Mouse (Mus musculus) embryonic facial prominence, embryonic 11.5 days (tissue): Measurements from ENCODE around the gene Gm20388. TPM values are rescaled to one million over a fixed set of nuclear protein-coding genes. Genes with fewer than 3 reads are reported as not detected.

ENCODE experiments used
- ATAC-seq: fragments of 200-750 bp; cut with Nextera tagmentation; replicated peaks from 2 replicates; pipeline ENCODE4 v1.8.0; 2017; ENCODE audit warnings: low read depth; ENCODE audit not compliant: insufficient number of reproducible peaks, low FRiP score, low TSS enrichment
- DNase-seq: peaks from one replicate; pipeline ENCODE4 v3.0.0-alpha.2; 2015; ENCODE audit warnings: low spot score
- H3K27ac ChIP-seq: fragments of 300-500 bp; sonication (generic); replicated peaks from 2 replicates; pipeline ENCODE4 v1.5.1; 2014; ENCODE audit warnings: mild to moderate bottlenecking, low read depth, low read length, control low read depth
- H3K27me3 ChIP-seq: fragments of 300-500 bp; sonication (generic); 2 replicates; pipeline ENCODE4 v1.6.1; 2014; ENCODE audit warnings: mild to moderate bottlenecking, low read length, moderate library complexity, mixed read lengths; ENCODE audit not compliant: control insufficient read depth, insufficient read depth
- H3K36me3 ChIP-seq: fragments of 300-500 bp; sonication (generic); replicated peaks from 2 replicates; pipeline ENCODE4 v1.6.1; 2014; ENCODE audit warnings: low read depth, mild to moderate bottlenecking, low read length, moderate library complexity, mixed read lengths; ENCODE audit not compliant: control insufficient read depth, insufficient read depth
- H3K4me1 ChIP-seq: fragments of 300-500 bp; sonication (generic); 2 replicates; pipeline ENCODE4 v1.6.1; 2014; ENCODE audit warnings: low read length, mixed read lengths; ENCODE audit not compliant: control insufficient read depth, insufficient read depth
- H3K4me2 ChIP-seq: fragments of 300-500 bp; sonication (generic); 2 replicates; pipeline ENCODE4 v1.6.1; 2014; ENCODE audit warnings: low read depth, mild to moderate bottlenecking, control low read depth, low read length, moderate library complexity
- H3K4me3 ChIP-seq: fragments of 300-500 bp; sonication (generic); 2 replicates; pipeline ENCODE4 v1.5.1; 2014; ENCODE audit warnings: low read depth, low read length, control low read depth
- H3K9ac ChIP-seq: fragments of 300-500 bp; sonication (generic); replicated peaks from 2 replicates; pipeline ENCODE4 v1.6.1; 2014; ENCODE audit warnings: mild to moderate bottlenecking, control low read depth, low read length
- H3K9me3 ChIP-seq: fragments of 300-500 bp; sonication (generic); replicated peaks from 2 replicates; pipeline ENCODE4 v1.6.1; 2016; ENCODE audit warnings: mild to moderate bottlenecking, low read length, inconsistent platforms, mixed read lengths; ENCODE audit not compliant: control insufficient read depth
- WGBS: fragments of 180-500 bp; shearing (Covaris S2); extraction: QIAGEN DNeasy Blood & Tissue Kit; methylation state at CpG from one replicate; pipeline ENCODE4 v1.1.7; 2014; 5-methylcytosine and 5-hydroxymethylcytosine counted together
- polyA plus RNA-seq: library from polyadenylated mRNA; unstranded; fragments of >200 nt; fragmentation: Nextera tagmentation; extraction: Ambion mirVana; gene quantifications from 2 replicates; pipeline ENCODE4 v1.2.1, GENCODE M21; 2014

The Gm20388 gene
- polyA plus RNA-seq, 1 experiment from 2014 or later: 3.1 TPM

DNA sequence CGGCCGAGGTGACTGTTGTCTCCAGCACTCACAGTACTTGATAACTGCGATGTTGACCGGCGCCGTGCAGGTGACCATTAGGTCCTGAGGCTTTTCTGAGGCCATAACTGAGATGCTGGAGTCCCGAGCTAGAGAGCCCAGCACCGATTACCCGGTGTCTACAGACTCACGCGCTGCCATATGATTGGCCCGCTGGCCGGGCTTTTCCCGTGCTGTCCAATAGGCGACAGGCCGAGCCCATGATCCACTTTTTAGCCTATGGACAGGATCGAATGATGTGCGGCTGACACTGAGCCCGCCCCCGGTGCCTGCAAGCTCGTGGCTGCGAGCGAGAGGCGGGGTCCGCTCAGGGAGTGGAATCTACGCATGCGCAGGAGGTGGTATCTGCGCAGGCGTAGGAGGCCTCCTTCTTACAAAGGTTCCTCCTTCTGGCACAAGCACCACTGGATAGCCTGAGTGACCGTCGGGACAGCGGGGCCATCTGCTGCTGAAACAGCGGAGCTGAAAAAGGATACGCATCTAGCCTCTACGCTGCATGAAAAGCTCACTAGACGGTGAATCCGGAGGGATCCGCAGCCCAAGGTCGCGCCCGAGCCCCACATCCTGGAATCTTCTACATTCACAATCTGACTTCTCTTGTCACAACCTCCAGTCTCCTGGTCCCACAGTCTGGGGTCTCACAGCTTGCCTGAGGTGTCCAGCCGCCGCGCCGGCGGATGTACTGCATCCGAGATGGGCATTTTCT is 2532.8 kb downstream of the Gm20388 start, which contains the start of gene Mvd:
TSS of gene Mvd (minus strand) at position 161 of the 745 bp plus-strand sequence.
- under 1% methylated on average over 47 of the region's 47 CpGs for WGBS
- peak within 1 kb of the TSS; percentile 87 for H3K9ac ChIP-seq
- peak within 1 kb of the TSS; percentile 69 for H3K4me3 ChIP-seq
- H3K4me1 ChIP-seq: no peaks in the 10 kb centered on the region
- H3K36me3 ChIP-seq: no peaks in the 10 kb centered on the region
- ATAC-seq: peak; percentile 96
- H3K27ac ChIP-seq: peak within 1 kb of the TSS; percentile 79
- peak; percentile 99 for DNase-seq
- H3K4me2 ChIP-seq: peak within 1 kb of the TSS; percentile 93
- no peaks in the 10 kb centered on the region for H3K27me3 ChIP-seq
- no peaks in the 10 kb centered on the region for H3K9me3 ChIP-seq

DNA sequence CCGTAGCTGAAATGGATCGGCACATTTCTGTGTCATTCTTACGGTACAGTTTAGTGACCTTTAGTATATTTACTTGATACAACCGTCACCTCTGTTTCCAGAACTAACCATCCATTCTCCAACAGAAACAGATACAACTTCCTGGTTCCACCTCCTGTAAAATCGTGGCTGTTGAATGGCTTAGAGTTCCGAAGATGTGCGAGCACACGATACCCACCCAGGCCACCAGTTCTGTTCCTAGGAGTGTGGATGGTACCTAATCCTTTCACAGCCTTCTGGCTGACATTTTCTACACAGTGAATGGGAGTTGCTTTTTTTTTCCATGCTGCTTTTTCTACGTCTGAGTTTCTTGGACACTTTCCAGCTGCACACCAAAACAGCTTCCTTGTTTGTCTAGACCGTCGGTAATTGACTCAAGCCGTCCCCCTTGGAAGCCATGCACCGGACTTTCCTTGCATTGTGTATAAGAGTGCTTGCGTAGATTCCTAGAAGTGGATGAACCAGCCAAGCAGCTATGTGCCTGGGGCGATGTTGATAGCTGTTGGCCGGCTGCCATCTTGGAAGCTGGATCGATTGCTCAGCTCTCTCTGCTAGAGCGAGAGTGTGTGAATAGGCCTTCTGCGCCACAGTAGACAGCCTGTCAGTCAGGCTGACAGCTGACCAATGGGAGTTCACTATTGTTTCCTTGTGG is 2533.6 kb downstream of the Gm20388 start:
- no peaks in the 10 kb centered on the region for H3K9me3 ChIP-seq

DNA sequence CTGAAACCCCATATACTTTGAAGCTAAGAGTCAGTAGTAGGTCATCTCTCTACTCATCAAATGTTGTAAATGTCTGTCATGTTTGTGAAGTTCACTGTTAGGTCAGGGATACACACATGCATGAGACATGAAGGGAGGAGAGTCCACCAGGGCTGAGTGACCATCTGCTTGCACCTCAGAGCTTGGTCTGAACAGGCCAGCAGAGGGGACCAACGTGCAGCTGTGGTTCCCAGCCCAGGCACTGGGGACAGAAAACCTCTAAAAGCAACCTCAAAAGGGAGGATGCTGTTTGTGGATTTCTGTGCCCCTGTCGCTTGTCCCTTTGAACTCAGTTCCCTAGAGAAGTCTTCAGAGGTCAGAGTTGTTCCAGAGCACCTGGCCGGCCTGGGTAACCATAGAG is 2534.6 kb downstream of the Gm20388 start:
- DNase-seq (no peak), ATAC-seq (no peak)
- Histone ChIP-seq H3K4me1 (no peaks in the 10 kb centered on the region), H3K9ac (no peak overlapping the region), H3K4me2 (no peak overlapping the region), H3K27me3 (no peaks in the 10 kb centered on the region), H3K4me3 (no peak overlapping the region), H3K9me3 (no peaks in the 10 kb centered on the region), H3K27ac (no peak overlapping the region), H3K36me3 (no peaks in the 10 kb centered on the region)
- WGBS: 74% methylated on average over 3 of the region's 3 CpGs

More for the DNA sequence above, 2533.6 kb downstream of the Gm20388 start:
- peak overlapping the region; percentile 71 for H3K4me2 ChIP-seq
- H3K4me3 ChIP-seq: peak overlapping the region; percentile 69
- H3K27me3 ChIP-seq: no peaks in the 10 kb centered on the region
- ATAC-seq: peak; percentile 18; the same call in 1 of the 2 replicates
- peak overlapping the region; percentile 87 for H3K9ac ChIP-seq
- no peaks in the 10 kb centered on the region for H3K36me3 ChIP-seq
- peak; percentile 75 for DNase-seq
- WGBS: 25% methylated on average over 19 of the region's 19 CpGs
- no peaks in the 10 kb centered on the region for H3K4me1 ChIP-seq
- peak overlapping the region; percentile 79 for H3K27ac ChIP-seq

- 79% methylated on average over 7 of the region's 7 CpGs for WGBS
- H3K4me3 ChIP-seq: no peak overlapping the region
- H3K9ac ChIP-seq: no peak overlapping the region
- H3K27ac ChIP-seq: no peak overlapping the region
- H3K27me3 ChIP-seq: no peaks in the 10 kb centered on the region
- no peaks in the 10 kb centered on the region for H3K4me1 ChIP-seq
- DNase-seq: no peak
- H3K36me3 ChIP-seq: no peaks in the 10 kb centered on the region
- ATAC-seq: no peak
- H3K9me3 ChIP-seq: no peaks in the 10 kb centered on the region
- no peak overlapping the region for H3K4me2 ChIP-seq
These were observed 2540.6 kb downstream of the Gm20388 start for GRCm38 (mm10) chr8:122451161-122451703.

GRCm38 (mm10) chr8:122452154-122452553 is 2541.5 kb downstream of the Gm20388 start:
- no peaks in the 10 kb centered on the region for H3K9me3 ChIP-seq
- H3K36me3 ChIP-seq: no peaks in the 10 kb centered on the region
- H3K4me2 ChIP-seq: no peak overlapping the region
- no peak overlapping the region for H3K4me3 ChIP-seq
- 82% methylated on average over 10 of the region's 10 CpGs for WGBS
- no peak overlapping the region for H3K9ac ChIP-seq
- no peak overlapping the region for H3K27ac ChIP-seq
- no peaks in the 10 kb centered on the region for H3K4me1 ChIP-seq
- DNase-seq: no peak
- H3K27me3 ChIP-seq: no peaks in the 10 kb centered on the region
- no peak for ATAC-seq

DNA sequence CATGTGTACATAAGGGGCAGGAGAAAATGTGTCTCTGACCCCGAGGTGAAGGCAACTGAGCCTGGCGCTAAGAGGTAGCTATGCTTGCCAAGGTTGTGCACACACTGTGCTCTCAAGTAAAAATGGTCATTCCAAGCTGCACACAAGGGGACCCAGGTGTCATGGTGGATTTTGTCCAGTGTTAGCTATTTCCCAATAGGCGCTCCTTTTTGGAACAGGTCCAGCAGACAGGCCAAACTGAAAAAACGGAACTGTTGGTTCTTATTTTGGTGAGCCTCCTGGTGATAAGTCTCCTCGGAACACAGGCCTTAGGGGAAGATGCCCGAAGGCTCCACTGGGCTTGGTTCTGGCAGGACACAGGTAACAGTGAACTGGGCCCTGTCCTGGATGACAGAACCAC is 2543.8 kb downstream of the Gm20388 start:
- DNase-seq (no peak), ATAC-seq (no peak)
- no peak overlapping the region for H3K4me2 ChIP-seq
- H3K27me3 ChIP-seq: peaks cover under 1% of the 10 kb centered on the region
- no peak overlapping the region for H3K9ac ChIP-seq
- no peak overlapping the region for H3K4me3 ChIP-seq
- no peaks in the 10 kb centered on the region for H3K36me3 ChIP-seq
- WGBS: 87% methylated on average over 6 of the region's 6 CpGs
- no peak overlapping the region for H3K27ac ChIP-seq
- H3K9me3 ChIP-seq: no peaks in the 10 kb centered on the region
- no peaks in the 10 kb centered on the region for H3K4me1 ChIP-seq

DNA sequence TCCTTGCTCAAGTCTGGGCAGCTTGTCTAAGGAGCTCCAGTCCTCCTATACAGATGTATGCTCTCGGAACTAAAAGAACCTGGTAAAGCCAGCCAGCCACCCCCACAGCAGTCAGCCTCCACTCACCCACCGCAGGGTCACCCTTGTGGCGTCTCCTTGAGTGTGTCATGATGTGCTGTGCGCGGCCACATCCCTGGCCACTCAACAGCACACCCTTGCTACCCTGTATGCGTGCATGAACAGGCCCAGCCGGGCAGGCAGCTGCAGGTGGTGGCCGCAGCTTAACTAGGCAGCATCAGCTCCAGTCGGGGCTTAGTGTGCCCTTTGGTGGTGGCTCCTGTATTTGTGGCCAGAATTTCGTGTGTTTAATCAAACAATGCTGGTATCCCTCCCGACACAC is 2546.5 kb downstream of the Gm20388 start:
- no peaks in the 10 kb centered on the region for H3K9me3 ChIP-seq
- DNase-seq (no peak), ATAC-seq (no peak)
- H3K9ac ChIP-seq: no peak overlapping the region
- no peaks in the 10 kb centered on the region for H3K36me3 ChIP-seq
- peaks cover 8% of the 10 kb centered on the region for H3K4me1 ChIP-seq
- H3K27ac ChIP-seq: no peak overlapping the region
- H3K27me3 ChIP-seq: peaks cover 19% of the 10 kb centered on the region
- no peak overlapping the region for H3K4me3 ChIP-seq
- 75% methylated on average over 11 of the region's 11 CpGs for WGBS
- no peak overlapping the region for H3K4me2 ChIP-seq
